Mouse (Mus musculus) forebrain, embryonic 14.5 days (tissue): ENCODE measurements around the gene Gm21680. TPM values are rescaled to one million over a fixed set of nuclear protein-coding genes. Genes with fewer than 3 reads are reported as not detected.
"Not testable (repeated sequence)": the region's sequence is repeated elsewhere in the genome, so short reads cannot be mapped to it uniquely, and the experiment has no call there.

Source experiments
- ATAC-seq: fragments of 200-750 bp; cut with Nextera tagmentation; 2 replicates; pipeline ENCODE4 v1.8.0; 2017; ENCODE audit warnings: mild to moderate bottlenecking, moderate library complexity
- DNase-seq: peaks from one replicate; pipeline ENCODE4 v3.0.0-alpha.2; 2015; ENCODE audit warnings: low spot score
- H3K27ac ChIP-seq: fragments of 300-500 bp; sonication (generic); 2 replicates; pipeline ENCODE4 v1.5.1; 2014; ENCODE audit warnings: low read depth, mild to moderate bottlenecking, control low read depth, low read length, moderate library complexity
- H3K27me3 ChIP-seq: fragments of 300-500 bp; sonication (generic); replicated peaks from 2 replicates; pipeline ENCODE4 v1.6.1; 2014; ENCODE audit warnings: low read length, control low read depth, mixed read lengths; ENCODE audit not compliant: control insufficient read depth, insufficient read depth
- H3K36me3 ChIP-seq: fragments of 300-500 bp; sonication (generic); 2 replicates; pipeline ENCODE4 v1.6.1; 2014; ENCODE audit warnings: low read length, control low read depth; ENCODE audit not compliant: control insufficient read depth, insufficient read depth
- H3K4me1 ChIP-seq: fragments of 300-500 bp; sonication (generic); 2 replicates; pipeline ENCODE4 v1.6.1; 2014; ENCODE audit warnings: antibody characterized with exemption, low read length, control low read depth; ENCODE audit not compliant: control insufficient read depth, insufficient read depth
- H3K4me2 ChIP-seq: fragments of 300-500 bp; sonication (generic); 2 replicates; pipeline ENCODE4 v1.6.1; 2014; ENCODE audit warnings: mild to moderate bottlenecking, control low read depth, low read length
- H3K4me3 ChIP-seq: fragments of 300-500 bp; sonication (generic); 2 replicates; pipeline ENCODE4 v1.5.1; 2014; ENCODE audit warnings: low read depth, low read length, control low read depth
- H3K9ac ChIP-seq: fragments of 300-500 bp; sonication (generic); 2 replicates; pipeline ENCODE4 v1.6.1; 2014; ENCODE audit warnings: mild to moderate bottlenecking, low read length, control low read depth, moderate library complexity
- H3K9me3 ChIP-seq: fragments of 300-500 bp; sonication (generic); replicated peaks from 2 replicates; pipeline ENCODE4 v1.6.1; 2016; ENCODE audit warnings: low read length, control low read depth, mixed read lengths; ENCODE audit not compliant: control insufficient read depth
- WGBS: fragments of 180-500 bp; shearing (Covaris S2); extraction: QIAGEN DNeasy Blood & Tissue Kit; methylation state at CpG from one replicate; pipeline ENCODE4 v1.1.7; 2014; 5-methylcytosine and 5-hydroxymethylcytosine counted together
- polyA plus RNA-seq: library from polyadenylated mRNA; unstranded; fragments of >200 nt; fragmentation: Nextera tagmentation; extraction: Ambion mirVana; gene quantifications from 2 replicates; pipeline ENCODE4 v1.2.1, GENCODE M21; 2014

Gm21680 gene
- polyA plus RNA-seq, 1 experiment from 2014 or later = not detected

GRCm38 (mm10) chr5:25942281-25942680 lies 30.2 kb downstream of the Gm21680 start, which contains the start of gene Gm21663:
Gene Gm21663 (minus strand): TSS chr5:25942381.
- not testable (repeated sequence) for DNase-seq, H3K27ac ChIP-seq, ATAC-seq, H3K9me3 ChIP-seq, H3K4me2 ChIP-seq, H3K4me1 ChIP-seq, H3K9ac ChIP-seq, H3K36me3 ChIP-seq, H3K4me3 ChIP-seq, H3K27me3 ChIP-seq
- WGBS = 52% methylated on average over 2 of the region's 2 CpGs

Other genes starting within 250 kb of the Gm21680 start
- 48.6 and 53.0 TPM in 2 replicates for gene Actr3b, start 212.7 kb downstream of the Gm21680 start, polyA plus RNA-seq
- gene Gm21663, start 30.3 kb downstream of the Gm21680 start, polyA plus RNA-seq = not detected in 2 replicates
- gene Gm21671, start 18.2 kb downstream of the Gm21680 start, polyA plus RNA-seq = not detected in 2 replicates
- not detected in 2 replicates for gene Gm21698, start 16.0 kb upstream of the Gm21680 start, polyA plus RNA-seq
- not detected in 2 replicates for gene Gm1979, start 32.1 kb upstream of the Gm21680 start, polyA plus RNA-seq
- not detected in 2 replicates for gene Gm5862, start 50.3 kb upstream of the Gm21680 start, polyA plus RNA-seq
- not detected in 2 replicates for gene Speer4a, start 66.9 kb upstream of the Gm21680 start, polyA plus RNA-seq
- gene Gm7347, start 85.9 kb upstream of the Gm21680 start, polyA plus RNA-seq = 0.12 TPM in 1 of 2 replicates, not detected in the other
- not detected in 2 replicates for gene Gm10471, start 116.6 kb upstream of the Gm21680 start, polyA plus RNA-seq
- not detected in 2 replicates for gene 5031410I06Rik, start 132.7 kb upstream of the Gm21680 start, polyA plus RNA-seq
- not detected in 2 replicates for gene Gm10220, start 148.8 kb upstream of the Gm21680 start, polyA plus RNA-seq